Mouse (Mus musculus) hindbrain, postnatal 0 days (tissue): ENCODE data around the gene Speg. TPM values are rescaled to one million over a fixed set of nuclear protein-coding genes. Genes with fewer than 3 reads are reported as not detected.

Experiments used
- ATAC-seq: fragments of 200-750 bp; cut with Nextera tagmentation; 2 replicates; pipeline ENCODE4 v1.8.0; 2017; ENCODE audit warnings: mild to moderate bottlenecking, moderate TSS enrichment, moderate library complexity
- DNase-seq: peaks from one replicate; pipeline ENCODE4 v3.0.0-alpha.2; 2015; ENCODE audit warnings: low spot score
- H3K27ac ChIP-seq: fragments of 300-500 bp; sonication (generic); 2 replicates; pipeline ENCODE4 v1.5.1; 2014; ENCODE audit warnings: mild to moderate bottlenecking
- H3K27me3 ChIP-seq: fragments of 300-500 bp; sonication (generic); 2 replicates; pipeline ENCODE4 v1.6.1; 2014; ENCODE audit warnings: low read length, mixed read lengths; ENCODE audit not compliant: insufficient read depth
- H3K36me3 ChIP-seq: fragments of 300-500 bp; sonication (generic); 2 replicates; pipeline ENCODE4 v1.6.1; 2014; ENCODE audit warnings: low read length, mixed read lengths; ENCODE audit not compliant: insufficient read depth
- H3K4me1 ChIP-seq: fragments of 300-500 bp; sonication (generic); 2 replicates; pipeline ENCODE4 v1.6.1; 2014; ENCODE audit warnings: antibody characterized with exemption, low read length, mixed read lengths; ENCODE audit not compliant: insufficient read depth
- H3K4me2 ChIP-seq: fragments of 300-500 bp; sonication (generic); 2 replicates; pipeline ENCODE4 v1.6.1; 2014; ENCODE audit warnings: low read depth, mild to moderate bottlenecking, low read length, moderate library complexity, mixed read lengths
- H3K4me3 ChIP-seq: fragments of 300-500 bp; sonication (generic); 2 replicates; pipeline ENCODE4 v1.5.1; 2014; ENCODE audit warnings: low read length
- H3K9ac ChIP-seq: fragments of 300-500 bp; sonication (generic); replicated peaks from 2 replicates; pipeline ENCODE4 v1.6.1; 2014; ENCODE audit warnings: mild to moderate bottlenecking, low read length, moderate library complexity, mixed read lengths
- H3K9me3 ChIP-seq: fragments of 300-500 bp; sonication (generic); 2 replicates; pipeline ENCODE4 v1.6.1; 2016; ENCODE audit warnings: low read length, mixed read lengths
- CTCF ChIP-seq: IDR thresholded peaks from 2 replicates; pipeline ENCODE4 v1.5.1; 2016; ENCODE audit warnings: antibody characterized with exemption, control low read depth, low read depth
- WGBS: fragments of 180-500 bp; shearing (Covaris S2); extraction: QIAGEN DNeasy Blood & Tissue Kit; methylation state at CpG from one replicate; pipeline ENCODE4 v1.1.7; 2014; 5-methylcytosine and 5-hydroxymethylcytosine counted together
- polyA plus RNA-seq: library from polyadenylated mRNA; unstranded; fragments of >200 nt; fragmentation: Nextera tagmentation; extraction: Ambion mirVana; gene quantifications from 2 replicates; pipeline ENCODE4 v1.2.1, GENCODE M21; 2015
- total RNA-seq: library from RNA; depleted of rRNA; stranded (reverse); fragments of >200 nt; gene quantifications from 2 replicates; pipeline ENCODE4 v1.2.3, GENCODE M21; 2014

Gene Speg
- total and polyA plus RNA-seq, 2 experiments from 2014 or later: 19.9 to 50.4 TPM

DNA sequence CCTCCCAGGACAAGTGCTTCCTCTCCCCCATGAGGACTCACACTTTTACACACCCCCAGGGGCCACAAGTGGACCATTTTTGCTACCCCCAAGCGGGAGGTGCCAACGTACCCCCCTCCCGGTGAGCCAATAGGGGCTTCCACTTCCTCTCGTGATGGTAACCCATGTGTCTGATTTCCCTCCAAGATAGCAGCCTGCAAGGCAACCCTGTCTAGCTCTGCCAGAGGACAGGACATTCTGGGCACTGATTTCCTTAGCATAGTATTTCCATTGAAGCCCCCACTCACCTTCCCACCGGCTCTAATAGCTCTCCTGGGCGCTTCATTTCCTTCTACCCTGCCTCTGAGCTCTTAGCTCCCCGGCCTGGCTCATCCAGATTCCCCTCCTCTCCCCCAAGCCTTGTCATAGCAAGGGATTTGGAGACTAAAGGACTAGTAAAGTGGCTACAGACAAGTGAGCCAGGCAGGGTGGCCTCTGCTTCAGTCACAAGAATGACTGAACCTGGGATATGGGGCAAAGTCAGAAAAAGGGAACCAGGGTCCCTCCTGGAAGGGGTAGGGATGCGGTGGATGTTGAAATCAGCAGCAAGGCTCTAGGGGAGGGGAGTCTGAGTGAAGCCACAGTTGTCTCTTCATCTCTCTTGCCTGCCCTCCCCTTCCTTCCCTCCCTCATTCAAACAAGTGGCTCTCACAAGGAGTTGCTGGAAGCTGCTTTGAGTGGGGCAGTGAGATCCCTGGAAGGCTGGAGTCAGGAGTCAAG is 74.5 kb downstream of the Speg start:
- Histone ChIP-seq H3K9me3 (no peaks in the 10 kb centered on the region), H3K27ac (no peak overlapping the region), H3K27me3 (peaks cover 22% of the 10 kb centered on the region), H3K36me3 (no peaks in the 10 kb centered on the region), H3K4me3 (peak overlapping the region; percentile 33), H3K9ac (no peak overlapping the region), H3K4me1 (peaks cover 31% of the 10 kb centered on the region), H3K4me2 (peak overlapping the region; percentile 66)
- 10% methylated on average over 8 of the region's 8 CpGs for WGBS
- TF ChIP-seq CTCF: no peak
- ATAC-seq: no peak
- no peak for DNase-seq

DNA sequence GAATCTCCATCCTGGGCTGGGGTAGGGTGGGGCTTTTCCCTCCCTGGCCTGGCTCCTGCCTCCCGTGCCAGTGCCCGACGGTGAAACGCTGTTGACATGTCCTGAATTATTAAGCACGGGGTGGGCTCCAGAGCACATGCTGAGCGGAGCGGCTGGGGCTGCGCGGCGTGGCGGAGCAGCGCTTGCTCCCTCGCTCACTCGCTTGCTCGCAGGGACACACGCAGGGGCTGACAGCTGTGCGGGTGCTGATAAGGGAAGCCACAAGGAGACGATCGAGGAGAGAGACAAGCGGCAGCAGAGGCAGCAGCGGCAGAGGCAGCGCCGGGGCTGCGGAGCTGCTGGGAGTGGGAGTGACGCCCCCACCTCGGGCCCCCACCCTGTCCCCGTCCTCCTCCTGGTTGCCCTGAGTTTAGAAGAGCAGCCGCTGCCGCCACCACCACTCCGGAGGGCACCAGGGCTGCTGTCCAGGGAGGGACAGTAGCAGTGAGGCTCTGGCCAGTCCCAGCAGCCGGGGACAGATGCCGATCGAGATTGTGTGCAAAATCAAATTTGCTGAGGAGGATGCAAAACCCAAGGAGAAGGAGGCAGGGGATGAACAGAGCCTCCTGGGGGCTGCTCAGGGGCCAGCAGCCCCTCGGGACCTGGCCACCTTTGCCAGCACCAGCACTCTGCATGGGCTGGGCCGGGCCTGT is 75.4 kb downstream of the Speg start, which contains the start of gene Asic4:
Gene Asic4, plus strand, starts transcription at position 123 of the 692 bp plus-strand sequence.
- Histone ChIP-seq H3K27ac (peak within 1 kb of the TSS; percentile 36; the same call in 1 of the 2 replicates), H3K9me3 (no peaks in the 10 kb centered on the region), H3K9ac (peak within 1 kb of the TSS; percentile 45), H3K4me2 (peak within 1 kb of the TSS; percentile 66), H3K4me3 (peak within 1 kb of the TSS; percentile 33), H3K4me1 (peaks cover 30% of the 10 kb centered on the region), H3K36me3 (no peaks in the 10 kb centered on the region), H3K27me3 (peaks cover 22% of the 10 kb centered on the region)
- 2% methylated on average over 35 of the region's 35 CpGs for WGBS
- ATAC-seq (no peak), DNase-seq (peak; percentile 56)
- no peak for TF ChIP-seq CTCF

DNA sequence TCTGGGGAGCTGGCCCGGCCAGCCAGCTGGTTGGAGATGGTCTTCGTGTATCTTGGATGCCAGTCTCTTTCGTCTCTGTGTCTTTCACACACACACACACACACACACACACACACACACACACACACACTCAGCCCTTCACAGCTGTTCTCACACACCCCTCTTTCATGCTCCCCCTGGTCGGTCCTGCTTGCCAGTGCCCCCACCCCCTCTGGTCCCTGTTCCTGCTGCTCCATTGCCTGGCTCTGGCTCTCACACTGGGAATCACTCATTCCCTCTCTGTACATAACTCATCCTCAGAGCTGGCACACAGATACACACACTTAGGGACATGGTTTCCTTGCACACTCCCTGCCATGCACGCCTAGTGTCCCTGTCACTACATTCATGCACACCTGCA is 76.8 kb downstream of the Speg start:
- WGBS: 49% methylated on average over 5 of the region's 5 CpGs
- Histone ChIP-seq H3K4me3 (no peak overlapping the region), H3K36me3 (no peaks in the 10 kb centered on the region), H3K27ac (peak overlapping the region; percentile 36; the same call in 1 of the 2 replicates), H3K4me1 (peaks cover 22% of the 10 kb centered on the region), H3K9ac (no peak overlapping the region), H3K9me3 (no peaks in the 10 kb centered on the region), H3K27me3 (peaks cover 21% of the 10 kb centered on the region; the same call in 1 of the 2 replicates), H3K4me2 (peak overlapping the region; percentile 66; the same call in 1 of the 2 replicates)
- no peak for TF ChIP-seq CTCF
- DNase-seq: no peak
- ATAC-seq: no peak

DNA sequence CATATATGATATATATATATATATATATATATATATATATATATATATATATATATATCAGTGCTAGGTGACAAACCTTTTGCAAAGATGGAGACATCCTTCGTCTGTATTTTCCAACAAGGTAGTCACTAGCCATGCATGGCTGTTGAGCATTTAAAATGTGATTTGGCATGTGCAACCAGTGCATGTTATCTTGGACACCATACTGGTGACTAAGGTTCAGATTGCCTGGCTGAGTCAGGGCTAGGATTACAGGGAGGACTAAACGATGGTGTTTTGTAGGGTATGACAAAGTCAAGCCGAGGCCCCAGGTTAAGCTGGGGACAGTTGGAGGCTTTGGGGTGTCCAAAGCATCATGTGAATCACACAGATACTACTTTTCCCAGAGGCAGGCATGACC is 80.3 kb downstream of the Speg start:
- Histone ChIP-seq H3K4me3 (no peak overlapping the region), H3K4me2 (no peak overlapping the region), H3K27me3 (peaks cover 4% of the 10 kb centered on the region; the same call in 1 of the 2 replicates), H3K4me1 (peaks cover 17% of the 10 kb centered on the region), H3K9ac (no peak overlapping the region), H3K9me3 (no peaks in the 10 kb centered on the region), H3K27ac (no peak overlapping the region), H3K36me3 (no peaks in the 10 kb centered on the region)
- no peak for ATAC-seq
- TF ChIP-seq CTCF: no peak
- no peak for DNase-seq
- WGBS: 84% methylated on average over 3 of the region's 3 CpGs

DNA sequence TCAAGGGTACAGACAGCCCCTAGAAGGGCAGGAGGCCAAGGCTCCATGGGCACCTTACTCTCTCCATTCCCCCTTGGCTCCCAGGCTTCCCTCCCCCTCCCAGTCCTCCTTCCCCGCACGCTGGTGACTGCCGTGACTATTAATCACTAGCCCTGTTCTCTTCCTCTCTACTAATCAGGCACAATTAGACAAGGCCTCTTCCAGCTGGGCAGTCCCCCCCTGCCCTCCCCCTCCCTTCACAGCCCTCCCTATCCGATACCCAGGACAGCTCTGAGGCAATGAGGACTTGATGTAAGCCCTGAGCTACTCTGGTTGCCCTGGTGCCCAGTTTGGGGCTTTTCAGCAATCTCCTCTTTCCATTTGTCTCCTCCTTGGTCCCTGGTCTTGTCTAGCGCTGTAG is 80.9 kb downstream of the Speg start:
- Histone ChIP-seq H3K4me2 (no peak overlapping the region), H3K36me3 (no peaks in the 10 kb centered on the region), H3K27ac (no peak overlapping the region), H3K9me3 (no peaks in the 10 kb centered on the region), H3K4me1 (peaks cover 14% of the 10 kb centered on the region), H3K9ac (no peak overlapping the region), H3K27me3 (peaks cover 4% of the 10 kb centered on the region; the same call in 1 of the 2 replicates), H3K4me3 (no peak overlapping the region)
- peak; percentile 35 for DNase-seq
- 0 out of 2 replicates have a peak, but pooled peaks have one; percentile 39 for ATAC-seq
- WGBS: 13% methylated on average over 5 of the region's 5 CpGs
- TF ChIP-seq CTCF: no peak

DNA sequence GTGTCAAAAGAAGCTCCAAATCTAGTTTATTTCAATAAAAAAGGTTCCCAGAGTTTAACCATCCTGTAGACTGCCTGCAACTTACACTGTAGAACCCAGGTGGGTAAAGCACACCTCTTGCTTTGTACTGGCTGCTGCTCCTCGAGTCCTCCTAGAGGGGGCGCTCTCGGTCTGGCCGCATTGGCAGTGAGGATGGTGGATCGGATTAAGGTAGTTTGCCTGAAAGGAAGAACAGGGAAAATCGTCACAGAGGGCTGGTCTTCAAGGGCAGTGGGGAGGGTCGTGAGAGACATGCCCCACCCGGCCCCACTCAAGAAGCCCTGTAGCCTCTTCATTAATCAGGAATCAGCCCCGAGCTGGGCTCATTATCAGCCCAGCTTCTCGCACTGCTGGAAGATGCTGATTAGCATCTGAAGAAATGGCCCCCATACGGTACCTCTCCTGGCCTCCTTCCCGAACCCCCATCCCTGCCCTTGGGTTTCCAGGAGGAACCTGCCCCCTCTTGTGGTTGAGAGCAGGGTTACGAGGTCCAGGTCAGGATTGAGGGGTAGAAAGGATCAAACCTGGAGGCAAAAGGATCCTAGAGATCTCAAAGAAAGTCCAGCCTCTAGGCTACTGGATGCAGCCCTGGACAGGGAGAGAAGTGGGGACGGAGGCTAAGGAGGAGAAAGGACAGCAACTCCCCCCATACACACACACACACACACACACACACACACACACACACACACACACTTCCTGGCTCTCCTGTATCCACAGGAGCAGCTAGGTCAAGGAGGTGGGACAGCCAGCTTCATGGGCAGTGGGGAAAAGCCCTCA is 81.9 kb downstream of the Speg start:
- ATAC-seq (no peak), DNase-seq (peak; percentile 50)
- 14% methylated on average over 14 of the region's 14 CpGs for WGBS
- peak; percentile 61 for TF ChIP-seq CTCF
- no peaks in the 10 kb centered on the region for H3K36me3 ChIP-seq
- H3K9ac ChIP-seq: no peak overlapping the region
- H3K4me3 ChIP-seq: no peak overlapping the region
- H3K4me1 ChIP-seq: peaks cover 14% of the 10 kb centered on the region
- no peak overlapping the region for H3K27ac ChIP-seq
- 0 out of 2 replicates have a peak, but pooled peaks cover 4% of the 10 kb centered on the region for H3K27me3 ChIP-seq
- no peaks in the 10 kb centered on the region for H3K9me3 ChIP-seq
- no peak overlapping the region for H3K4me2 ChIP-seq
